Mouse (Mus musculus) adrenal gland, postnatal 14 days (tissue): ENCODE measurements around the gene 9230112D13Rik. TPM values are rescaled to one million over a fixed set of nuclear protein-coding genes. Genes with fewer than 3 reads are reported as not detected.

Experiments used
- DNase-seq: peaks from one replicate; pipeline ENCODE4 v3.0.0; 2021; ENCODE audit warnings: mixed read lengths
- long read RNA-seq, 2 experiments: library from polyadenylated mRNA; stranded (forward); transcript quantifications; one replicate each; pipeline ENCODE4 v2.0.0; 2021
- total RNA-seq: library from RNA; stranded (reverse); gene quantifications from 2 replicates; pipeline ENCODE4 v1.2.3, GENCODE M21; 2021

9230112D13Rik gene
- not detected in 2 replicates for total RNA-seq
- long read RNA-seq, experiment 1 = 0 reads
- long read RNA-seq, experiment 2 = 0 reads

GRCm38 (mm10) chr14:34522701-34523100, at the start of gene 9230112D13Rik:
TSS of gene 9230112D13Rik (minus strand) at chr14:34522801.
- no peak for DNase-seq

- DNase-seq = no peak
Measured at GRCm38 (mm10) chr14:34571610-34572387, 49.2 kb upstream of the 9230112D13Rik start.

- DNase-seq = no peak
Measured at GRCm38 (mm10) chr14:34570903-34571302, 48.3 kb upstream of the 9230112D13Rik start.

GRCm38 (mm10) chr14:34570294-34570693, 47.7 kb upstream of the 9230112D13Rik start:
- peak; percentile 90 for DNase-seq

- no peak for DNase-seq
Measured at GRCm38 (mm10) chr14:34569534-34570194, 47.1 kb upstream of the 9230112D13Rik start.

- no peak for DNase-seq
Measured at GRCm38 (mm10) chr14:34568626-34569025, 46.0 kb upstream of the 9230112D13Rik start.

GRCm38 (mm10) chr14:34567697-34568096, 45.1 kb upstream of the 9230112D13Rik start:
- no peak for DNase-seq

GRCm38 (mm10) chr14:34566530-34566929, 43.9 kb upstream of the 9230112D13Rik start:
- no peak for DNase-seq

GRCm38 (mm10) chr14:34565711-34566110, 43.1 kb upstream of the 9230112D13Rik start:
- DNase-seq = peak; percentile 54

- no peak for DNase-seq
Measured at GRCm38 (mm10) chr14:34564646-34565045, 42.0 kb upstream of the 9230112D13Rik start.

- no peak for DNase-seq
Measured at GRCm38 (mm10) chr14:34562393-34562792, 39.8 kb upstream of the 9230112D13Rik start.

GRCm38 (mm10) chr14:34561647-34562046, 39.0 kb upstream of the 9230112D13Rik start:
- no peak for DNase-seq

- DNase-seq = no peak
Measured at GRCm38 (mm10) chr14:34558947-34559346, 36.3 kb upstream of the 9230112D13Rik start.

- DNase-seq = no peak
Measured at GRCm38 (mm10) chr14:34555211-34555610, 32.6 kb upstream of the 9230112D13Rik start.

- DNase-seq = peak; percentile 66
Measured at GRCm38 (mm10) chr14:34554047-34554446, 31.4 kb upstream of the 9230112D13Rik start.

GRCm38 (mm10) chr14:34553470-34553869, 30.9 kb upstream of the 9230112D13Rik start:
- DNase-seq = no peak

- DNase-seq = no peak
Measured at GRCm38 (mm10) chr14:34552226-34552625, 29.6 kb upstream of the 9230112D13Rik start.

- DNase-seq = peak; percentile 93
Measured at GRCm38 (mm10) chr14:34549004-34549671, 26.5 kb upstream of the 9230112D13Rik start.

GRCm38 (mm10) chr14:34548391-34549001, 25.9 kb upstream of the 9230112D13Rik start:
- peak; percentile 76 for DNase-seq

- no peak for DNase-seq
Measured at GRCm38 (mm10) chr14:34544545-34544944, 21.9 kb upstream of the 9230112D13Rik start.

GRCm38 (mm10) chr14:34544001-34544400, 21.4 kb upstream of the 9230112D13Rik start:
- DNase-seq = no peak

GRCm38 (mm10) chr14:34543596-34543995, 21.0 kb upstream of the 9230112D13Rik start:
- DNase-seq = no peak
